Mouse (Mus musculus) neural tube, embryonic 11.5 days (tissue): ENCODE data around the gene Dnajb9. TPM values are rescaled to one million over a fixed set of nuclear protein-coding genes. Genes with fewer than 3 reads are reported as not detected.

Experiments
- ATAC-seq: fragments of 200-750 bp; cut with Nextera tagmentation; 2 replicates; pipeline ENCODE4 v1.8.0; 2017; ENCODE audit warnings: moderate number of reproducible peaks, mild to moderate bottlenecking, moderate TSS enrichment, moderate library complexity; ENCODE audit not compliant: insufficient read depth, low FRiP score, low TSS enrichment
- DNase-seq: peaks from one replicate; pipeline ENCODE4 v3.0.0-alpha.2; 2015; ENCODE audit warnings: low spot score
- H3K27ac ChIP-seq: fragments of 300-500 bp; sonication (generic); 2 replicates; pipeline ENCODE4 v1.5.1; 2014; ENCODE audit warnings: low read depth, mild to moderate bottlenecking, low read length
- H3K27me3 ChIP-seq: fragments of 300-500 bp; sonication (generic); 2 replicates; pipeline ENCODE4 v1.6.1; 2014; ENCODE audit warnings: mild to moderate bottlenecking, low read length, mixed read lengths; ENCODE audit not compliant: control insufficient read depth, insufficient read depth
- H3K36me3 ChIP-seq: fragments of 300-500 bp; sonication (generic); 2 replicates; pipeline ENCODE4 v1.6.1; 2014; ENCODE audit warnings: mild to moderate bottlenecking, low read length, moderate library complexity, mixed read lengths; ENCODE audit not compliant: control insufficient read depth, insufficient read depth
- H3K4me1 ChIP-seq: fragments of 300-500 bp; sonication (generic); 2 replicates; pipeline ENCODE4 v1.6.1; 2014; ENCODE audit warnings: low read length, mixed read lengths; ENCODE audit not compliant: control insufficient read depth, insufficient read depth
- H3K4me2 ChIP-seq: fragments of 300-500 bp; sonication (generic); 2 replicates; pipeline ENCODE4 v1.6.1; 2014; ENCODE audit warnings: low read depth, mild to moderate bottlenecking, moderate library complexity
- H3K4me3 ChIP-seq: fragments of 300-500 bp; sonication (generic); 2 replicates; pipeline ENCODE4 v1.5.1; 2014; ENCODE audit warnings: low read depth, low read length
- H3K9ac ChIP-seq: fragments of 300-500 bp; sonication (generic); 2 replicates; pipeline ENCODE4 v1.6.1; 2014; ENCODE audit warnings: mild to moderate bottlenecking, low read length
- H3K9me3 ChIP-seq: fragments of 300-500 bp; sonication (generic); 2 replicates; pipeline ENCODE4 v1.6.1; 2016; ENCODE audit warnings: low read length; ENCODE audit not compliant: control insufficient read depth
- WGBS: fragments of 180-500 bp; shearing (Covaris S2); extraction: QIAGEN DNeasy Blood & Tissue Kit; methylation state at CpG from one replicate; pipeline ENCODE4 v1.1.7; 2014; 5-methylcytosine and 5-hydroxymethylcytosine counted together
- microRNA-seq: library from miRNA; unstranded; fragments of <30 nt; microRNA quantifications from one replicate; pipeline ENCODE4, GENCODE M21; 2016
- polyA plus RNA-seq: library from polyadenylated mRNA; unstranded; fragments of >200 nt; fragmentation: Nextera tagmentation; extraction: Ambion mirVana; gene quantifications from 2 replicates; pipeline ENCODE4 v1.2.1, GENCODE M21; 2014

The Dnajb9 gene
- polyA plus RNA-seq, 1 experiment from 2014 or later: 32.0 TPM

- no peak for ATAC-seq
- Histone ChIP-seq H3K4me3 (no peak overlapping the region), H3K36me3 (no peaks in the 10 kb centered on the region), H3K27me3 (no peaks in the 10 kb centered on the region), H3K4me1 (no peaks in the 10 kb centered on the region), H3K9ac (no peak overlapping the region), H3K9me3 (no peaks in the 10 kb centered on the region), H3K4me2 (no peak overlapping the region), H3K27ac (no peak overlapping the region)
- 83% methylated on average over 1 of the region's 1 CpGs for WGBS
- DNase-seq: no peak
Measured at GRCm38 (mm10) chr12:44159349-44159748, 50.8 kb downstream of the Dnajb9 start.

Small RNA genes lying within 50 kb of the gene (microRNA-seq; reads per million reads assigned to microRNA genes)
- not detected for gene Mir5627

Other genes with a start within 250 kb of the Dnajb9 start
- gene Pnpla8, start 11.0 kb upstream of the Dnajb9 start, polyA plus RNA-seq: 87.7 and 90.2 TPM in 2 replicates
- 86.0 and 94.4 TPM in 2 replicates for gene Nrcam, start 118.6 kb upstream of the Dnajb9 start, polyA plus RNA-seq